Mouse (Mus musculus) ES-Bruce4 (cell line): ENCODE data around the gene Tex33.

ENCODE experiments used
- CTCF ChIP-seq: IDR thresholded peaks from one replicate; pipeline ENCODE4 v1.8.1; 2011; ENCODE audit warnings: low read depth, low read length
- POLR2A ChIP-seq: IDR thresholded peaks from one replicate; pipeline ENCODE4 v1.8.1; 2011; ENCODE audit warnings: low read length; ENCODE audit not compliant: insufficient read depth

DNA sequence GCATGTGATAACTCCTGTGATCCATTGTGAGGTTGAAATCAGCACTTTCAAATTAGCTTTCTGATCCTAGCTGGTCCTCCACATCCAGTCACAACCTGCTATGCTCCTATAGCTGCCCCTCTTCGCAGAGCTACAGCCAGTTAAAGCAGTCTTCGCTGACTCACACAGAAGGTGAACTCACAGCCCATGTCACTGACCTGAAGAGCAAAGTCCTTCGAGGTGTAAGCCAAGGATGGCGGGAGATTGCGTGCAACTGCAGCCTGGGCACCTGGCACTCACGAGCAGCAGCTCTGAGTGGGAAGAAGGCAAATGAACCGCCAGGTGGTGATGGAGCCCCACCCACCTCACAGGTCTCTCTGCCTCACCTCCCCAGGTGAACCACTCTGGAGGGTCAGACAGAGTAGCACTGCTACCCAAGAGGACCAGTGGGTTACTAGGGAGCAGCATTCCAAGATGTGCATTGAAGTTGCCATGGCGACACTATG, at the start of gene Tex33:
- TF ChIP-seq CTCF (no peak), POLR2A (no peak)
